ENCODE assay signal across 11 mouse cellular contexts in genomic region chr17:45770441-45770840, GRCm38 (mm10). TPM values are rescaled to one million over a fixed set of nuclear protein-coding genes. Genes with fewer than 3 reads are reported as not detected.
A peak's percentile ranks its signal among the peaks of the same experiment; 100 is the strongest.
DNase-seq lines count a peak whose midpoint lies in the region; ATAC-seq and TF ChIP-seq lines count a peak whose summit lies in the region.
"Had no signal": no experiment of that assay in that cellular context is flagged by ENCODE, and none has a peak within 500 bp of the region (broad histone marks: within the 10 kb centered on the region; RNA-seq: fewer than 3 reads in every experiment).

No protein-coding gene starts in this region.

- H3K9me3 ChIP-seq in kidney, postnatal 0 days (replicated peaks; ENCODE audit: low read length) = no peaks in the 10 kb centered on the region
- H3K9me3 ChIP-seq in heart, embryonic 10.5 days = no peaks in the 10 kb centered on the region
- no peaks in the 10 kb centered on the region for H3K9me3 ChIP-seq in lung, postnatal 0 days (ENCODE audit: low read length)
- H3K9me3 ChIP-seq: forebrain, embryonic 12.5 days; limb, embryonic 13.5 days had no signal

- no peak for ATAC-seq in kidney, postnatal 0 days (replicated peaks; ENCODE audit: low FRiP score, low read depth)
- no peak; the same call in 1 of the 2 replicates for ATAC-seq in lung, postnatal 0 days

- no peak for TF ChIP-seq CTCF in kidney, postnatal 0 days (IDR thresholded peaks at IDR 0.05; ENCODE audit: low read depth)
- no peak for TF ChIP-seq CTCF in brain, embryonic 14.5 days (IDR thresholded peaks at IDR 0.05; ENCODE audit: borderline replicate concordance, extremely low read depth, insufficient read depth, insufficient read length)
- no peak for TF ChIP-seq CTCF in lung, postnatal 0 days (IDR thresholded peaks at IDR 0.05)

- no peak for DNase-seq in kidney, postnatal 0 days (ENCODE audit: low spot score)
- no peak for DNase-seq in kidney, adult 11 months
- DNase-seq in brain, embryonic 14.5 days (ENCODE audit: low read depth) = peak; percentile 47
- DNase-seq in heart, embryonic 10.5 days (ENCODE audit: low spot score) = no peak
- peak; percentile 65 for DNase-seq in lung, postnatal 0 days (ENCODE audit: low spot score)
- DNase-seq in layer of hippocampus, adult 8-10 months (ENCODE audit: low spot score in 2 of 2) = no peak
- DNase-seq in cerebellum, postnatal 25 days = no peak

- H3K27ac ChIP-seq in kidney, postnatal 0 days = peak overlapping the region; percentile 25; the same call in 1 of the 2 replicates
- H3K27ac ChIP-seq in heart, embryonic 10.5 days = peak overlapping the region; percentile 30; the same call in 1 of the 2 replicates
- 0 out of 2 replicates have a peak overlapping the region, but pooled peaks have one; percentile 1 for H3K27ac ChIP-seq in lung, postnatal 0 days (ENCODE audit: low read length)
- H3K27ac ChIP-seq: forebrain, embryonic 12.5 days; limb, embryonic 13.5 days had no signal

- H3K9ac ChIP-seq in kidney, postnatal 0 days (ENCODE audit: low read depth, low read length) = no peak overlapping the region
- H3K9ac ChIP-seq in lung, postnatal 0 days (replicated peaks; ENCODE audit: low read depth) = no peak overlapping the region
- H3K9ac ChIP-seq: forebrain, embryonic 12.5 days; limb, embryonic 13.5 days had no signal

- 27% methylated on average over 6 of the region's 6 CpGs for WGBS in kidney, postnatal 0 days
- 55% methylated on average over 6 of the region's 6 CpGs for WGBS in heart, embryonic 10.5 days
- WGBS in lung, postnatal 0 days = 32% methylated on average over 6 of the region's 6 CpGs

- H3K27me3 ChIP-seq in kidney, postnatal 0 days (ENCODE audit: insufficient read depth, low read length) = no peaks in the 10 kb centered on the region
- H3K27me3 ChIP-seq in heart, embryonic 10.5 days (ENCODE audit: insufficient read depth, poor library complexity, severe bottlenecking) = peaks cover 20% of the 10 kb centered on the region; the same call in 1 of the 2 replicates
- no peaks in the 10 kb centered on the region for H3K27me3 ChIP-seq in lung, postnatal 0 days (replicated peaks; ENCODE audit: insufficient read depth, low read length)
- H3K27me3 ChIP-seq: limb, embryonic 13.5 days had no signal

- peaks cover 18% of the 10 kb centered on the region for H3K4me1 ChIP-seq in kidney, postnatal 0 days (replicated peaks; ENCODE audit: insufficient read depth, low read length)
- H3K4me1 ChIP-seq in heart, embryonic 10.5 days = peaks cover 53% of the 10 kb centered on the region
- H3K4me1 ChIP-seq in lung, postnatal 0 days (ENCODE audit: insufficient read depth, low read depth, low read length) = peaks cover 12% of the 10 kb centered on the region; the same call in 1 of the 2 replicates

- no peak overlapping the region for H3K4me2 ChIP-seq in kidney, postnatal 0 days (ENCODE audit: low read length)
- no peak overlapping the region for H3K4me2 ChIP-seq in lung, postnatal 0 days (replicated peaks; ENCODE audit: low read depth, low read length)
- H3K4me2 ChIP-seq: forebrain, embryonic 12.5 days; limb, embryonic 13.5 days; midbrain, embryonic 11.5 days had no signal

- no peak for TF ChIP-seq POLR2A in brain, embryonic 14.5 days (IDR thresholded peaks at IDR 0.05; ENCODE audit: borderline replicate concordance, extremely low read depth, insufficient read depth, insufficient read length, poor library complexity, severe bottlenecking)

- H3K36me3 ChIP-seq in kidney, postnatal 0 days (ENCODE audit: insufficient read depth, low read length) = no peaks in the 10 kb centered on the region
- H3K36me3 ChIP-seq in heart, embryonic 10.5 days = no peaks in the 10 kb centered on the region
- H3K36me3 ChIP-seq in lung, postnatal 0 days (ENCODE audit: insufficient read depth, low read length) = no peaks in the 10 kb centered on the region
- H3K36me3 ChIP-seq: forebrain, embryonic 12.5 days; limb, embryonic 13.5 days had no signal

- no peak overlapping the region for H3K4me3 ChIP-seq in kidney, postnatal 0 days (replicated peaks; ENCODE audit: low read depth, low read length)
- no peak overlapping the region for H3K4me3 ChIP-seq in heart, embryonic 10.5 days
- H3K4me3 ChIP-seq in lung, postnatal 0 days (ENCODE audit: low read depth, low read length) = no peak overlapping the region
- H3K4me3 ChIP-seq: forebrain, embryonic 12.5 days; limb, embryonic 13.5 days had no signal

- no peak for TF ChIP-seq EP300 in lung, postnatal 0 days (IDR thresholded peaks at IDR 0.05)

RNA-seq across cellular contexts. Expression of gene 1600014C23Rik, which starts 36.8 kb away (rescaled TPM):
- polyA plus RNA-seq in kidney, postnatal 0 days (2015; fragmentation: Nextera tagmentation; extraction: Ambion mirVana) = 0.66 TPM in 1 of 2 replicates, not detected in the other
- 0.21 TPM in 1 of 2 replicates, not detected in the other for polyA plus RNA-seq in brain, embryonic 14.5 days (2012; rRNA removed)
- polyA plus RNA-seq in heart, embryonic 10.5 days (2016; fragmentation: Nextera tagmentation; extraction: Ambion mirVana) = 0.62 TPM in 1 of 2 replicates, not detected in the other
- polyA plus RNA-seq in lung, postnatal 0 days (2015; fragmentation: Nextera tagmentation; extraction: Ambion mirVana) = not detected in 2 replicates
- not detected for total RNA-seq in layer of hippocampus, adult 8-10 months (2022)
- total RNA-seq: adrenal gland, postnatal 10 days had no signal
- polyA plus RNA-seq: limb, embryonic 13.5 days had no signal

Comparison
In these comparisons a context has a peak if more than half of its experiments do, and no peak if none do; other contexts are left out.
1. DNase-seq: peak in brain, embryonic 14.5 days (single experiment) and lung, postnatal 0 days (single experiment); none in kidney, postnatal 0 days (single experiment), kidney, adult 11 months (single experiment), heart, embryonic 10.5 days (single experiment), layer of hippocampus, adult 8-10 months (0 of 2) and cerebellum, postnatal 25 days (0 of 2).
2. Peak in every context shown above with its lines, with median percentiles within 50 percentile points of each other: H3K27ac ChIP-seq.